Mouse (Mus musculus) forebrain, embryonic 15.5 days (tissue): ENCODE results near the gene Fam107a. TPM values are rescaled to one million over a fixed set of nuclear protein-coding genes. Genes with fewer than 3 reads are reported as not detected.
A peak's percentile ranks its signal among the peaks of the same experiment; 100 is the strongest.

ENCODE experiments used
- ATAC-seq: fragments of 200-750 bp; cut with Nextera tagmentation; replicated peaks from 2 replicates; pipeline ENCODE4 v1.8.0; 2017; ENCODE audit warnings: mild to moderate bottlenecking, moderate TSS enrichment, moderate library complexity
- H3K27ac ChIP-seq: fragments of 300-500 bp; sonication (generic); replicated peaks from 2 replicates; pipeline ENCODE4 v1.5.1; 2015; ENCODE audit warnings: mild to moderate bottlenecking, inconsistent platforms
- H3K27me3 ChIP-seq: fragments of 300-500 bp; sonication (generic); 2 replicates; pipeline ENCODE4 v1.6.1; 2015; ENCODE audit warnings: inconsistent platforms
- H3K36me3 ChIP-seq: fragments of 300-500 bp; sonication (generic); 2 replicates; pipeline ENCODE4 v1.6.1; 2015; ENCODE audit warnings: mild to moderate bottlenecking, inconsistent platforms
- H3K4me1 ChIP-seq: fragments of 300-500 bp; sonication (generic); 2 replicates; pipeline ENCODE4 v1.6.1; 2015; ENCODE audit warnings: inconsistent platforms
- H3K4me2 ChIP-seq: fragments of 300-500 bp; sonication (generic); replicated peaks from 2 replicates; pipeline ENCODE4 v1.6.1; 2015; ENCODE audit warnings: mild to moderate bottlenecking, inconsistent platforms
- H3K4me3 ChIP-seq: fragments of 300-500 bp; sonication (generic); 2 replicates; pipeline ENCODE4 v1.5.1; 2015; ENCODE audit warnings: mild to moderate bottlenecking, inconsistent platforms
- H3K9ac ChIP-seq: fragments of 300-500 bp; sonication (generic); replicated peaks from 2 replicates; pipeline ENCODE4 v1.6.1; 2015; ENCODE audit warnings: mild to moderate bottlenecking, inconsistent platforms
- H3K9me3 ChIP-seq: fragments of 300-500 bp; sonication (generic); 2 replicates; pipeline ENCODE4 v1.6.1; 2016; ENCODE audit warnings: inconsistent platforms
- WGBS: fragments of 180-500 bp; shearing (Covaris S2); methylation state at CpG from one replicate; pipeline ENCODE4 v1.1.7; 2015; ENCODE audit warnings: mixed read lengths; 5-methylcytosine and 5-hydroxymethylcytosine counted together
- polyA plus RNA-seq: library from polyadenylated mRNA; unstranded; fragments of >200 nt; fragmentation: Nextera tagmentation; extraction: Ambion mirVana; gene quantifications from 2 replicates; pipeline ENCODE4 v1.2.1, GENCODE M21; 2015

The Fam107a gene
- polyA plus RNA-seq, 1 experiment from 2014 or later: 0.24 TPM

DNA sequence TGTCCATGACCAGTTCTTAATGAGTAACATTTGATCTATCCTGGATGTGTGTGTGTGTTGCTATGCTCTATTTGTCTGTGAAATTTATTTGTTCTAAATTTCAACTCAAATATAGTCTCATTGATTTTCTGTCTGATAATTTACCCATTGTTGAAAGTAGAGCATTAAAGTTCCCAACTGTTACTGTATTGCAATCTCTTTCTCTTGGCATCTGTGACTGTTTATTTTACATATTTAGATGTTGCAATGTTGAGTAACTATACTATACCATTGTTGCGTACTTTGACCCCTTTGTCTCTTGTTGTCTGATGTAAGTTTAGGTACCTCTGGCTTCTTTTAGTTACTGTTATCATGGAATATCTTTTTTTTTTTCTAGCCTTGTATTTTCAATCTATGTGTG, 53.4 kb downstream of the Fam107a start:
- Histone ChIP-seq H3K27me3 (no peaks in the 10 kb centered on the region), H3K9ac (no peak overlapping the region), H3K36me3 (no peaks in the 10 kb centered on the region), H3K9me3 (no peaks in the 10 kb centered on the region), H3K4me1 (no peaks in the 10 kb centered on the region), H3K27ac (no peak overlapping the region), H3K4me2 (no peak overlapping the region), H3K4me3 (no peak overlapping the region)
- no peak for ATAC-seq
- 100% methylated on average over 1 of the region's 1 CpGs for WGBS

DNA sequence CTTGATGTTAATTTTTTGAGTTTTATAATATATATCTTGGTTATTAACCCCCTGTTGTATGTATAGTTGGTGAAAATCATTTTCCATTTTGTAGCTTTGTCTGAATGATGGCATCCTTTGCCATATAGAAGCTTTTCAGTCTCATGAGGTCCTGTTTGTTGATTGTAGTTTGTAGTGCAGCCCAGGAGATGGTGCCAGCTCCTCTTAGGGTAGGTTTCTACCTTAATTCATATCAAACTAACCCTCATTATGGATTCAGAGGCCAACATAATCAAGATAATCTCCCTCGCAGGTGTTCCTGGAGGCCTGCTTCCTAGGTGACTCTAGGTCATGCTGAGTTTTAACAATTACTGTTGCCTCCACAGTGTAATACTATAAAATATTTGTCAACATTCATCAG, 55.6 kb downstream of the Fam107a start:
- no peak overlapping the region for H3K4me3 ChIP-seq
- no peaks in the 10 kb centered on the region for H3K4me1 ChIP-seq
- no peaks in the 10 kb centered on the region for H3K36me3 ChIP-seq
- no peak overlapping the region for H3K27ac ChIP-seq
- H3K9me3 ChIP-seq: no peaks in the 10 kb centered on the region
- no peaks in the 10 kb centered on the region for H3K27me3 ChIP-seq
- H3K9ac ChIP-seq: no peak overlapping the region
- no peak overlapping the region for H3K4me2 ChIP-seq
- WGBS: 62% methylated on average over 1 of the region's 1 CpGs
- ATAC-seq: no peak

DNA sequence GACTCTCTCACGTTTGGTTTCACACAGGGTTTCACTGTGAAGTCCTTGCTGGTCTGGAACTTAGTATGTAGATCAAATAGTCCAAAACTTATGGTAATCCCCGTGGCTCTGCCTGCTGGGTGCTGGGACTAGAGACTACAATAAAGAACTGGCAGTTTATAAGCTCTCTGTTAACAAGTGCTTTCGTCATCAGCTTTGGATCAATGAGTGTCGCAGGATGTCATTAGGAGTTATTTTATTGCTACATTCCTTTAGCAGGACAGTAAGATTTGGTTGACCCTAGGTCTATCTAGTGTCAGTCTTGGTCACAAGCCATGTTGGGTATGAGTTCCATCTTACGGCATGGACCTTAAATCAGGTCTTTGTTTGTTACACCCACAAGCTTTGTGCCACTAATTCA, 57.6 kb downstream of the Fam107a start:
- WGBS: 78% methylated on average over 5 of the region's 5 CpGs
- no peak for ATAC-seq
- Histone ChIP-seq H3K9me3 (no peaks in the 10 kb centered on the region), H3K36me3 (no peaks in the 10 kb centered on the region), H3K4me3 (no peak overlapping the region), H3K9ac (no peak overlapping the region), H3K4me2 (no peak overlapping the region), H3K4me1 (no peaks in the 10 kb centered on the region), H3K27me3 (no peaks in the 10 kb centered on the region), H3K27ac (no peak overlapping the region)

DNA sequence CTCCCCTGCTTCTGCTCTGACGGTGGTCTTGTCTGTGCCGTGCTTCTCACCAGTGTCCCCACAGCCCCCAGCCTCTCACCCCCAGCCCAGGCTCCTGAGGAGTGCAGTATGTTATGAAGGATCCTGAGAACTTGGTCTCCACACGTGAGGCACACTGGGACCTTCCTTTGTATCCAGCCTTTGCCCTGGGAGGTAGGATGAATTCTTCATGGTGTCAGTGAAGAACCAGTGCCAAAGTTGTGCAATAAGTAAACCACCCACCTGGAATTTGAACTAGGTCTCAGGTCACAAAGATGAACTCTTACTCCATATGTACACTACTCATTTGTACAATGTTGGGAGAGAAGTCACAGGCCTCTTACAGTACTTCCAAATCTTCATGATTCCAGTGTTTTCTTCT, 58.7 kb downstream of the Fam107a start, which contains the start of gene Acox2:
Gene Acox2 (minus strand): TSS at position 188 of the 400 bp plus-strand sequence.
- Histone ChIP-seq H3K4me3 (no peak within 1 kb of the TSS), H3K27ac (no peak within 1 kb of the TSS), H3K4me1 (no peaks in the 10 kb centered on the region), H3K9me3 (no peaks in the 10 kb centered on the region), H3K36me3 (no peaks in the 10 kb centered on the region), H3K9ac (no peak within 1 kb of the TSS), H3K27me3 (no peaks in the 10 kb centered on the region), H3K4me2 (no peak within 1 kb of the TSS)
- no peak for ATAC-seq
- WGBS: 87% methylated on average over 3 of the region's 3 CpGs

DNA sequence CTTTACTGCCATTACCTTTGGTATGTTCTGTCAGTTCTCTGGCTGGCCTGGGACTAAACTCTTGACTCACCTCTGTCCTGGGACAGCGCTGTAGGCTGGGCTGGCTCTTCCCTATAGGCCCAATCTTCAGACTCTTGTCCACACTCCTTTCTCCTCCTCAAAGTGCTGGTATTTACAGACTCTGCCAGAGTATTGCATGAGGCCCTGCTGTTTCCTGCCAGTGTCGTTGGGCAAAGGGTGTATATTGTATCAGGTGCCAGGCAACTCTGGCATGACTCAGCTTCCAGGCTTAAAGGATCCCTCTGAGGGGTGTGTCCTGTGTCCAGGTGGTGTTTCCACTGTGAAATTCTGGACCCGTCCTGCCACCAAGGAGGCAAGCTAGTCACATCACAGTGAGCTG, 59.1 kb downstream of the Fam107a start:
- Histone ChIP-seq H3K9ac (no peak overlapping the region), H3K36me3 (no peaks in the 10 kb centered on the region), H3K9me3 (no peaks in the 10 kb centered on the region), H3K4me1 (no peaks in the 10 kb centered on the region), H3K4me2 (no peak overlapping the region), H3K4me3 (no peak overlapping the region), H3K27ac (no peak overlapping the region), H3K27me3 (no peaks in the 10 kb centered on the region)
- WGBS: 86% methylated on average over 3 of the region's 3 CpGs
- ATAC-seq: no peak

DNA sequence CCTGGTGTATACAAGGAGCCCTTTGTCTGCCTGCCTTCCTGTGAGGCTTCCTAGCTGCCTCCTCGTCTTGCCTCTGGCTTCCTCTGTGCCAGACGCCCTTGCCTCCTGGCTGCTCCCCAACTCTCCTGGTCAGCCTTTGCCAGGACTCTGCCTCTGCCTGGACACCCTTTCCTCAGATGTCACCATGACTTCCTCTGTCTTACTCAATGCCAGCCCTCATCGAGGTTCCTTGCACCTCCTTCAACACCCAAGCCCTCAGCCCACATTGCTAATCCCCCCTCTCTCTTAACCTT, 59.5 kb downstream of the Fam107a start:
- Histone ChIP-seq H3K27ac (no peak overlapping the region), H3K4me1 (no peaks in the 10 kb centered on the region), H3K4me3 (no peak overlapping the region), H3K27me3 (no peaks in the 10 kb centered on the region), H3K9me3 (no peaks in the 10 kb centered on the region), H3K36me3 (no peaks in the 10 kb centered on the region), H3K9ac (no peak overlapping the region), H3K4me2 (no peak overlapping the region)
- no peak for ATAC-seq
- 38% methylated on average over 3 of the region's 3 CpGs for WGBS

DNA sequence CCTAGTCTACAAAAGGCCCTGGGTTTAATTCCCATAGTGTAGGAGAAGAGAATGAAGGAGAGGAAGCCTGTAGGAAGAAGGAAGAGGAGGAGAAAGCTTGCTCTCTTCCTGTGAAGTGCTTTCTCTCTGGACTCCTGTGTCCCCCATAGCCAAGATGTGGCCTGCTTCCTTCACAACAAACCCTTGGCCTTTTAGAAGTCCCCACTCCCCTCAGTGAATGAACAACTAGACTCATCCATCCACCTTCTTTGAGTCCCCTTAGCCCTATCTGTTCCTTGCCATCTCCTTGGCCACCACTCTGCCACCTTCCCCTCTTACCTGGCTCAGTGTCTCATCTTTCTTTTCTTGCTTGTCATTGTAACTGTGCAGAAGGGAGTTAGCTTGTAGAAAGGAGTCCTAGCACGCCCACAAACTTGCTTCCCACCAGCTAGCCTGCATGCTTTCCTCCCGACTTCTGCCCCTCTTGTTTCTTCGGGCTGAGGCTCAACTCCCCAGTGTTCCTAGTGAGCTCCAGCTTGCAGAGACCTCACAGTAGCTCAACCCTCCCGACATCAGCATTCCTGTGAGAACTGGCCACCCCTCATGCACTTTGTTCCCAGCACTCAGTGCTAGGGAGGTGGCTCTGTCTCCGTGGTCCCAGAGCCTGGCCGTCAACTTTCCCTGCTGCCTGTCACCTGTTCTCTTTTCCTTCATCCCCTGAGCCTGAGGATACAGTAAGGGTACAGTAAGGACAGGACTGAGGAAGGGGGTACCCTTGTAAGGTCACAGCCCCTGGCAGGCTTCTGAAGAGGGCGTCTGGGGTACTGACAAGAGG, 60.1 kb downstream of the Fam107a start:
- WGBS: 56% methylated on average over 7 of the region's 7 CpGs
- no peak for ATAC-seq
- Histone ChIP-seq H3K9ac (no peak overlapping the region), H3K9me3 (no peaks in the 10 kb centered on the region), H3K4me2 (no peak overlapping the region), H3K4me1 (no peaks in the 10 kb centered on the region), H3K27ac (no peak overlapping the region), H3K4me3 (no peak overlapping the region), H3K36me3 (no peaks in the 10 kb centered on the region), H3K27me3 (no peaks in the 10 kb centered on the region)

DNA sequence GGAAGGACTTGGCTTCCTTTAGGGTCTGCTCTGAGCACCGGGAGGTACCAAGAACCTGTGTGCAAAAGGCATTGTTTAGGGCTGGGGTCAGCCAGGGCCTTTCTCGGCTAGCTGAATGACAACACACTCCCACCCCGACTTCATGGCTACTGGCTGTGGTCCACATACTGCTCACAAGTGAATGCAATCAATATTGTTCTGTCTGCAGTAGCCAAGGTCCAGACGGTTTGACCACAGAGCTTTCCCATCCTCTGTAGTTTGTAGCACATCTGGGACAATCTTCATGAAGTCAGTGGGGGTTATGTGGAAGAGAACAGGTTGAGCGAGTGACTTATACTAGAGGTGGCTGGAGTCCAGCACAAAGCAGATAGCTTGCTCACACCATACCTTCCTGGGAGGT, 60.9 kb downstream of the Fam107a start:
- H3K9me3 ChIP-seq: no peaks in the 10 kb centered on the region
- no peaks in the 10 kb centered on the region for H3K27me3 ChIP-seq
- H3K27ac ChIP-seq: no peak overlapping the region
- no peaks in the 10 kb centered on the region for H3K36me3 ChIP-seq
- H3K9ac ChIP-seq: no peak overlapping the region
- no peak overlapping the region for H3K4me3 ChIP-seq
- WGBS: 79% methylated on average over 5 of the region's 5 CpGs
- no peak for ATAC-seq
- H3K4me1 ChIP-seq: no peaks in the 10 kb centered on the region
- H3K4me2 ChIP-seq: no peak overlapping the region

DNA sequence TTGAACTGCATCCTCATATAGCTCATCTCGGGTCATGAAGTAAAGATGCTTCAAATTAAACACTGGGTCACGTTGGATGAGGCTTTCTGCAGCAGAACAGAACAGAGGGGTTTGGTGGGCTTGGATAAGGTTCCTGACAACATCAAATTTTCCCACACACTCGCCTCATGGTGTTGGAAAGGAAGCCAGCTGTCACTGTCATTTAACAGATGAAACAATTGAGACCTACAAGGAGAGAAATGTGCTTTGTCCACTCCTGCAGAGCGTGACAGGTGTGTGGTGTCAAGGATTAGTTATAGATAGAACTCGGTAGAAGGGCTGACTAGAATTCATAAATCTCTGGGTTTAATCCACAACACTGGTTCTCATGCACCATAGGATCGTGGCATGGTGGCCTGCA, 61.8 kb downstream of the Fam107a start:
- Histone ChIP-seq H3K9me3 (no peaks in the 10 kb centered on the region), H3K27me3 (no peaks in the 10 kb centered on the region), H3K4me2 (no peak overlapping the region), H3K4me3 (no peak overlapping the region), H3K4me1 (no peaks in the 10 kb centered on the region), H3K36me3 (no peaks in the 10 kb centered on the region), H3K9ac (no peak overlapping the region), H3K27ac (no peak overlapping the region)
- ATAC-seq: no peak
- 80% methylated on average over 6 of the region's 6 CpGs for WGBS

DNA sequence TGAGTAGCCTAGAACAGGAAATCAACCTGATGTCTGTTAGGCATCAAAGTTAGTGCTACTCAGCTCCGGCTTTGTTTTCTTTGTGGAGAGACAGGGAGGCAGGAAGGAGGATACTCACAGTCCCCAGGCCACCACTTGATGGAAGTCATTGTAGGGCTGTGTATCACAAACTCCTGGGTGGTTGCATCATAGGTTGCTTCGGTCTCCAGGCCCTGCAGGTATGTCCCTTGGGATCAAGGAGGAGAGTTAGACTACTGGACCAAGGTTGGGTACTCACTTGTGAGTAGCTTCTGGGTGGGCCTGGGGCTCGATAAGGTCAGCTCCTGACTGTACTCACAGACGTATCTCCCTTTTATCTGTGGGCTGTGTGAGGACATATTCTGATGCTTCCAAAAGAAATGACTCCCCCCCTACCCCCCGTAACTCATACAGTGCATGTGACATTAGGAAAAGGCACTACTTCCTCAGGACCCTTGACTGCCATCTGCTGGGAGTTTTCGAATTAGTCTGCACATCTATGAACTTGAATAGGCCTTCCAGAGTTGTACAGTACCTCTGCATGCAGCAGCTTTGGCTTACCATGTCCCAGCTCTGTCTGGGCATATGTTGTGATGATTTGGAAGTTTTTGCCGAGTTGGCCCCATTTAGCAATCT, 62.6 kb downstream of the Fam107a start:
- no peak overlapping the region for H3K27ac ChIP-seq
- peak; percentile 67 for ATAC-seq
- 76% methylated on average over 7 of the region's 7 CpGs for WGBS
- H3K4me3 ChIP-seq: no peak overlapping the region
- no peaks in the 10 kb centered on the region for H3K9me3 ChIP-seq
- no peak overlapping the region for H3K4me2 ChIP-seq
- H3K27me3 ChIP-seq: no peaks in the 10 kb centered on the region
- H3K9ac ChIP-seq: no peak overlapping the region
- H3K4me1 ChIP-seq: no peaks in the 10 kb centered on the region
- no peaks in the 10 kb centered on the region for H3K36me3 ChIP-seq

DNA sequence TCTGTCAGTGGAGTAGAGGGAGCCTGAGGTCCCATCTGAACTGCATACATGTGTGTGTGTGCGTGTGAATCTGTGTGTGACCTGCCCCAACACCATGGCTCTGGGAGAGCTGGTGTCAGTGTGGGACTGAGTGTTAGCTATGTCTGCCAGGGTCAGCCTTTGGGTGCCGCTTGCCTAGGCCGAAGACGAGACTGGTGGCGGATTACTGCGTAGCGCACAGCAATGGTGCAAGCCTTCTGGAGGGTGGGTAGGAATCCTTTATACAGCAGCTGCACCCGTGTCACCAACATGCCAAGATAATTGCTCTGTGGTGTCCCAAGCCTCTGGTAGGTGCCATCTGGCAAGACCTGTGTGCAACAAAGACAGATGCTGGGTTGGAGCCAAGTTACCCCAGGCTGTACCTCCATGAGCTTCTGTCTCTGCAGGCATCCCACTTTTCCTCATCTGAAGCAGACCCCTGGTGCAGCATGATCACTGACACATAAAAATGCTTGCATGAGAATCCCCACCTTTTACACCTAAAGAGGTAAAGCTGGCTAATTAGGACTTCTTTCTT, 66.4 kb downstream of the Fam107a start:
- Histone ChIP-seq H3K4me2 (no peak overlapping the region), H3K27me3 (no peaks in the 10 kb centered on the region), H3K4me3 (no peak overlapping the region), H3K9ac (no peak overlapping the region), H3K27ac (no peak overlapping the region), H3K36me3 (no peaks in the 10 kb centered on the region), H3K4me1 (no peaks in the 10 kb centered on the region), H3K9me3 (no peaks in the 10 kb centered on the region)
- ATAC-seq: no peak
- 87% methylated on average over 8 of the region's 8 CpGs for WGBS

DNA sequence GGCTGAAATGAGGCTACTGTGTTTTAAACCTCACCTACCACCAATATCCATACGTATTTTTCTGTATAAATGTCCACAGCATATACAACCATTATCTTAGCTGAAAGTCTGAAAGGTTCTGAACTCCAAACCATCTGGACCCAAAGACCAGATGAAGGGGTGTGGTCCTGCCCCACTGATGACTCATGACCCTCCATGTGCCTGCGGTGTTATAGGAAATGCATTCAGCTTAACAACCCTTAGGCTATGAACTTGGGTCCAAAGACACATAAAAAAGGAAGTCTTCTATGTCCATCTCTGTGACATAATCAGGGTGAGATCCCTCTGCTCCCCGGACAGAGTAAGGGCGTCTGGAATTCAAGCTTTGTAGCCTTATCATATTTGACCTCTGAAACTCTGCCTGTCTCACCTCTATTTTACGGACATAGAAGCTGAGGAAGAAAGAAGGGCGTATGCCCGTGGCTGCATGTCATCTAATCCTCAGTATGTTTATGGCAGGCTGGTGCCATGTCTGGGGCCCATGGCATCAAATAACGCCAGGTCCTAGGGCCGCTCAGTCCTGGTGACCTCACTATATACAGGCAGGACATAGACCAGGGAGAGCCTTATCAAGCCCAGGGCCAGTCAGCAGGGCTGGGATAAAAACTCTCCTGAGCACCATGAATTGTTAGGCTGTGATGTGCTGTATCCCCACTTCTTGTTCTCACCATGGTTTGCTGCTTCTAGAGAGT, 67.5 kb downstream of the Fam107a start:
- Histone ChIP-seq H3K4me1 (no peaks in the 10 kb centered on the region), H3K36me3 (no peaks in the 10 kb centered on the region), H3K4me2 (no peak overlapping the region), H3K4me3 (no peak overlapping the region), H3K27me3 (no peaks in the 10 kb centered on the region), H3K9ac (no peak overlapping the region), H3K27ac (no peak overlapping the region), H3K9me3 (no peaks in the 10 kb centered on the region)
- 90% methylated on average over 9 of the region's 9 CpGs for WGBS
- ATAC-seq: no peak
